Mouse (Mus musculus): Measurements from ENCODE around the gene Gm27029.
"Not testable (repeated sequence)": the region's sequence is repeated elsewhere in the genome, so short reads cannot be mapped to it uniquely, and the experiment has no call there.

- TF ChIP-seq CTCF (IDR thresholded peaks at IDR 0.05; ENCODE audit: borderline replicate concordance, insufficient read depth, low read depth, low read length); POLR2A (IDR thresholded peaks at IDR 0.05; ENCODE audit: borderline replicate concordance, insufficient read depth, low read length): not testable (repeated sequence)
These were observed 49.1 kb upstream of the Gm27029 start for GRCm38 (mm10) chr11:101473686-101474085.

All from cerebellum, adult 2 months (tissue).